Mouse (Mus musculus) thymus, postnatal 0 days (tissue): ENCODE results near the gene Dennd2a. TPM values are rescaled to one million over a fixed set of nuclear protein-coding genes. Genes with fewer than 3 reads are reported as not detected.

Experiments used
- DNase-seq: peaks from one replicate; pipeline ENCODE4 v3.0.0-alpha.2; 2015; ENCODE audit warnings: low spot score
- polyA plus RNA-seq: library from polyadenylated mRNA; unstranded; fragments of >200 nt; fragmentation: Nextera tagmentation; extraction: Ambion mirVana; gene quantifications from 2 replicates; pipeline ENCODE4 v1.2.1, GENCODE M21; 2015

The Dennd2a gene
- polyA plus RNA-seq, 1 experiment from 2014 or later = 2.6 TPM

GRCm38 (mm10) chr6:39556900-39557659, 587 bp downstream of the Dennd2a start:
- DNase-seq = no peak

DNA sequence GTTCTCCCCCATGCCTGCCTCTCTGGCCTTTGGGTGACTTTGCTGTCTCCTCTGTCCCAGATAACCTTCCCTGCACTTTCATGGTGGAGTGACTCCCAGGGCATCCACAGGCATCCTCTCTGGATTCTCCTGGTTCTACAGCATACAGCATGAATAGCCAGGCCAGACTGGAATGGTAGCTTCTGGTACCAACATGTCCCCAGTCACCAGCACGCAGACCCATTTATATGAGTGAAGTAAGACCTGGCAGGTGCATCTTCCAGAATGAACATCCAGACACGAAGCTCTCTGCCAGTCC, 2.1 kb downstream of the Dennd2a start:
- no peak for DNase-seq

DNA sequence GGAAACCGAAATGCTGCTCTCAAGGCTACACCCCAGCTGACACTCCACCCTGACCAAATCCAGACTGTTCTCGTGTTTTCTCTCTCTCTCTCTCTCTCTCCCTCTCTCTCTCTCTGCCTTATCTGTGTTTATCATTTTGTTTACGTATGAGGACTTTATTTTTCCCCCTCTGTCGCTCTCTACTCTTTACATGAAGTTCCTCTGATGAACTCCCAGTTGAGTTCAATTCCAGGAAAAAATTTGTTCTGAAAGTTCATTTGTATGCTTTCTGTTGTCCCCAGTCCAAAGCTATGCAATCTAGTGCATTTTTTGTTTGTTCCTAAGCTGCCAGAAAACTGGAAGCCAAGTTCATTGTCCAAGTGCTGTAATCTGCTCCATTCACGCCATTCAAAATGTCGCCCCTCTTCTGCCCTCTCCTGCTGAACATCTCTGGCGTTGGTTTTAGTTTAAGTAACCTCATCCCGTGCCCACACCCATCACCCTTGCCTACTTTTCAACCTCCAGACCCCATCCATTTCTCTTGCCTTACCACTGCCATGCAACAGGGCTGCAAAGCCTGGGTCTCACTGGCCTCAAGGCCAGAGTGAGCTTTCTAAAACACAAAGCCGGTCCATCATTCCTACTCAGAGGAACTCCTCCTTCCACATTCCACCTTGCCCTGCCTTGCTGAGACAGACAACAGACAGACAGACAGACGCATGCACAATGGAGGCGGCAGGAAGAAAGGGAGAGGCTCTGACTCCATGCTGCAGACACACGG, 2.6 kb downstream of the Dennd2a start:
- DNase-seq = no peak

DNA sequence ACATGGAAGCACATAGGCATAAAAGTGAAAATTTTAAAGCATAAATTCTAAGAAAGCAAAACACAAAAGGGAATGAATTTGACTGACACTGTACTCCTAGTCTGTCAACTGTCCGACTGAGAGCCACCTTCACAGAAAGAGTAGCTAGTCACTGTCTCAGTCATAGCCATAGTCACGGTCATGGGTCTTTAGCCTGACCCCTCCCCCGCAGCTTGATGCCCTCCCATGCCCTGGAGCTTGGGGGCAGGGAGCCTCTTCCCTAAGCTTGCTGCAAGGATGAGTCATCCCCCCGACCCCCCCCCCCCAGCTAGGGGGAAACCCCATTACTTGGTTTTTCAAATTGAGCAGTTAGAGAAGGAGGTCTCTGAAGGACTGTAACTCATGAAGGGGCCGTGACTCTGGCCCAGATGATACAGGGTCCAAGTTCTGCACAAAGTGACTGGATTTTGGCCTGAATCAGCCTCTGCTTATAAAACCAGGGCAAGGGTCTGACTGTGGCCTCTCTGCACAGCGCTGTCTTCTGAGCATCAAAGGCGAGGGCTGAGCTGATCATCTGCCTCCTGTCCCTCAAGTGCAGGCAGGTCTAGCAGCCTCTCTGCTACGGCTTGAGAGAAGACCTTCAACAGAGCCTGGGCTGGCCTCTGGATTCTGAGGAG, 5.6 kb downstream of the Dennd2a start:
- no peak for DNase-seq

DNA sequence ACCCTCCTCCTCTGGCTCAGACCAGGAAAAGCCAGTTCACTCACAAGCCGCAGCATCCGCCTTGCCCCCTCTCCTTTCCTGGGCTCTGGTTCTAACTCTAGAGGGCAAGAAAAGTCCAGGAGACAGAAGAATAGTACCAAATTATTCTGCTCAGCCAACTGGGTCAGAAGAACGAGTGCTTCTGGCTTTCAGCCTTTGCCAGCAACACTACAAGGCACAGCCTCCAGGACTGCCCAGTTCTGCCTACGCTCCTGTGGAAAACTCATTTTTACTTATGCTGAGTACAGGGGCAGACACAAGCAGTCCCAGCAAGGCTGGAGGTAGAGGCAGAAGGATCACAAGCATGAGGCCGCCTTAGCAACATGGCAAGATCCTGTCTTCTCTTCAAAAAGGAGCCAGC, 9.6 kb downstream of the Dennd2a start:
- no peak for DNase-seq

DNA sequence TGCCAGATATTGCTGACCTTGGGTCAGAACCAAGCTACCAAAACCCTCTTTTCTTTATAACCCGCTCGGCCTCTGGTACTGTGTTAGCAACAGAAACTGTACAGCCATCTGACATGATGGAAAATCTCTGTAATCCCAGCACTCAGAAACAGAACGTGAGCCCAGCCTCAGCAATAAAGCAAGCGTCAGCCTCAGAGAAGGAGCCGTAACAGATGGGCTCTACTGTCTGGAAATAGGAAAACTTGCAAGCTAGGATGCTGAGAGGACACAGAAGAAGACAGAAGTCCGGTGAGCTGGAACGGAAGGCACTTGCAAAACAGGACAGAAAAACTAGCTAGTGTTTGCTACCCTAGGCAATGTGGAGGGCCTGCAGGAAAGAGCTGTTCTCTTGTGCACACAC, 12.2 kb downstream of the Dennd2a start:
- DNase-seq = no peak

- DNase-seq = no peak
Observed at GRCm38 (mm10) chr6:39543769-39544420, 13.8 kb downstream of the Dennd2a start.

DNA sequence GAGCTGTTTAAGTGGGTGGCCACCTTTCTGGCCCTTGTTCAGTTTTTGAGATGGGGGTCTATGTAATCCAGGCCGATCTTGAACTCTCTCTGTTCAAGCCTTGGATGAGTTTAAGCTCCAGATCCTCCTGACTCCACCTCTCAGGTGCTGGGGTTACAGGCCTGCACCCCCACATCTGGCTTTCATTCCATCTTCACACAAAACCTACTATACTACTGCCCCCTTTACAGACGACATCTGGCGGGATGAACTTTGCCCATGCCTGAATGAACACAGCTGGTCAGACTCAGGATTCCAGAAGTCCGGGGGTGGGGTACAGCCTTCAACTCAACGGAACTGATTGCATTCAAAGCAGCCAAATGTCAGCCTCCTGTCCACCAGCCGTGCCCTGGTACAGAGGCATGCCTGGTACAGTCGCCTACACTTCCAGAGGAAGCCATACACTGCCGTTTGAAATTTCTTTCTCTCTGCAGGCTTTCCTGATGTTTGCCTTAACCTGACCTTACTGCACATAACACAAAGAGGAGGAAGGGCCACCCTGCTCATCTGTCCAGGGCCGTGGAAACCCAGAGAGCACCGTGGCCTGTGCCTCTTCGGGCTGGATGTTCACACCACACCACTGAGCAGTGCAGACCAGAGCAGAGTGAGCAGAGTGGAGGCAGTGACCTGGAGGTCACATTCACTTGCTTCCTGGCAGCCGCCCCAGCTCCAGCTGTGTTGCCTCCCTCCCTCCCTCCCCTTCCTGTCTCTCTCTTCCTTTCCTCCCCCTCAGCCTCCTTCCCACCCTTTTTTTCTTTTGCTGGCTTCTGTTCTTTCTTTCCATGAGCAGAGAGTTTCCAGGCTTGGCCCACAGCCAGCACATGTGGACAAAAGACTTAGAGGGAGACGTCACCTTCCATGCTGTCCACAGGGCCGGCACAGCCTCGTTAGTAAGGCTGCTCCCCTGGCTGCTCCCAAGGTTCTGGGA, 14.8 kb downstream of the Dennd2a start:
- no peak for DNase-seq

DNA sequence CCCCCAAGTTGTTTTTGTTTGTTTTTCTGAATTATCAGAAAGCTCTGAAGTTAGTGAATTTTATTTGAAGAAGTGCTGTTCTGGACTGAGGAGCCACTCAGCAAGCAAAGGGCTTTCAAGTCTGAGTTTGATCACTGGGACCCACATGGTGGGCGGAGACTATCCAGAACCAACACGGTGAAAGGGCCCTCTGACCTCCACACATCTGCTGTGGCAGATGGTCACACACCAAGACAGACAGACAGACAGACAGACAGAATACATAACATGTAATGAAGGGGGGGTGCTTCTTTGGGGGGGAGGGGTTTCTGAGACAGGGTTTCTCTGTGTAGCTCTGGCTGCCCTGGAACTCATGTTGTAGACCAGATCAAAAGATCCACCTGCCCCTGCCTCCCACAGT, 17.1 kb downstream of the Dennd2a start:
- DNase-seq = no peak

GRCm38 (mm10) chr6:39539679-39540155, 17.9 kb downstream of the Dennd2a start:
- peak; percentile 24 for DNase-seq

- peak; percentile 9 for DNase-seq
Observed at GRCm38 (mm10) chr6:39538227-39538626, 19.4 kb downstream of the Dennd2a start.

DNA sequence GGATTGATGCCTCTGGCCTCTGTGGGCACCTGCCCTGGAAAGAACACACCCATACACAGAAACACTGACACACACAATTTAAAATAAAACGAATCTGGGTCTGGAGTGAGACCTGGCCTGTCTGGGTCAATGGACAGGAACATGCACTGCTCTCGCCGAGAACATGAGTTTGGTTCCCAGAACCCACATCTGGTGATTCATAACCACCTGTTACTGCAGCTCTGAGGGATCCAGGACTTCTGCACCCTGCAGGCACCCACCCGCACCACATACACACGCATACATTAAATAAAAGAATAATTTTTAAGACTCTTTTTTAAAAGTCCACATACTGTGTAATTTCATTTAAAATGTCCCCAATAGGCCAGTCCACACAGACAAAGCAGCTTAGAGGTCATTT, 20.4 kb downstream of the Dennd2a start:
- no peak for DNase-seq

- DNase-seq = no peak
Observed at GRCm38 (mm10) chr6:39536621-39537020, 21.0 kb downstream of the Dennd2a start.

DNA sequence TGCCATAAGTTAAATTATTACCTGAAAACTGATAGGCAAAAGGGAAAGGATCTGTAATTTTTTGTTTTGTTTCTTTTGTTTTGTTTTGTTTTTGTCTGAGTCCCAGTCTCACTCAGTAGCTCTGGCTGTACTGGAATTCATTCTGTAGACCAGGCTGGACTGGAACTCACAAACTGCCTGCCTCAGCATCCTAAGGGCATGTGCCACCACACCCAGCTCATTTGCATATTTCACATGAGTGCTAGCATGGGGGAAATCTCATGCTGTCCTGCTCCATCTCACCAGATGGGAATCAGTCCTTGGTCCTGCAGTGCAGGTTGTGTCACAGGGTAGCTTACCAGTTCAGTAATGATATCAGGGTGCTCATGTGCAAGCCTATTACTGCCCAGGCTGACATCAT, 22.7 kb downstream of the Dennd2a start:
- no peak for DNase-seq

DNA sequence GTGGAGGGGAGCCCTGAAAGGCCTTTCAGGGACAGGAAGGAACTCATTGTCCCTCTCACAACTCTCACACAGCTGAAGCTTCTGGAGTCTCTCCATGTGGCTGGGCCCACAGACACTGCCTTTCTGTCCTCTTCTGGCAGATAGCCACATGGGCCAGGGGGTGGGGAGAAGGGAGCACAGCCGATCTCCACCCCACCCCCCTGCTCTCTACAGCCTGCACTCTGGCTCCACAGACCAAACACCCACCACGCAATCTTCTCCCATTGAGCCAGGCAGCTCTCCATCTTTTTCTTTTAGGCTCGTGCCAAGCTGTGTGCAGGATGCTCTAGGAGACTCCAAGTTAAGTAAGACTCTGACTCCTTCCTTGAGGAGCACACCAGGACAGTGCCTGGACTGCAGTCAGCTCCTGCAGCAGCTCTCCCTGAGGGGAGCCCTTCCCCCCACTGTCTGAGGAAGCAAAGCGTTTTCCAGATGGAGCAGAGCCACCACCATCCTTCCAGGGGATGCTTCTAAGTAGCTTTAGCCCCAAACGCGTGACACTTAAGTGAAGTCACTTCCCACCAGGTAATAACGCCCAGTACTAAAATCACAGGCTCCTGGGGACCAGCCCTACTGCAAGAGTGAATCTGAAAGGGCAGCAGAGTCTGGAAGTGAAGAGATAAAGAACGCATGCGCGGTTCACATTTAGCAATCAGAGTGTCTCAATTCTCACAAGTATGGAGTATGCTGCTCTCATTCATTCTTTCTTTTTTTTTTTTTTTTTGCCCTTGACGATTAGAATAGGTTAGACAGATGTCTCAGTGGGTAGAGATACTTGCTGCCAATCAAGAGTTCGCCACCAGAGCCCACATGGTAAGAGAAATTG, 28.8 kb downstream of the Dennd2a start:
- DNase-seq = no peak

DNA sequence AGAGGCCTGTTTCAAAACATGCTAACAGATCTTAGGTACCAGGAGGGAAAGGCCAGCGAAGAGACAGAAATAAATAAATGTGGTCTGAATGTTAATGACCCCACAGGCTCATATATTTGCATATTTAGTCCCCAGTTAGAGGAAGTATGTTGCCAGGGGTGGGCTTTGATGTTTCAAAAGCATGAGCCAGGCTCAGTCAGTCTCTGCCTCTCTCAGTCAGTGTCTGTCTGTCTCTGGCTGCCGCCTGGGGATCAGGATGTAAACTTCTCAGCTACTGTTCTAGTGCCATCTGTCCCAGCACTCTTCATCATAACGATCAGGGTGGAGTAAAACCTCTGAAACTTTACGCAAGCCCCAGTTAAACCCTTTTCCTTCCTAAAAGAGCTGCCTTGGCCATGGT, 29.9 kb downstream of the Dennd2a start:
- DNase-seq = no peak

DNA sequence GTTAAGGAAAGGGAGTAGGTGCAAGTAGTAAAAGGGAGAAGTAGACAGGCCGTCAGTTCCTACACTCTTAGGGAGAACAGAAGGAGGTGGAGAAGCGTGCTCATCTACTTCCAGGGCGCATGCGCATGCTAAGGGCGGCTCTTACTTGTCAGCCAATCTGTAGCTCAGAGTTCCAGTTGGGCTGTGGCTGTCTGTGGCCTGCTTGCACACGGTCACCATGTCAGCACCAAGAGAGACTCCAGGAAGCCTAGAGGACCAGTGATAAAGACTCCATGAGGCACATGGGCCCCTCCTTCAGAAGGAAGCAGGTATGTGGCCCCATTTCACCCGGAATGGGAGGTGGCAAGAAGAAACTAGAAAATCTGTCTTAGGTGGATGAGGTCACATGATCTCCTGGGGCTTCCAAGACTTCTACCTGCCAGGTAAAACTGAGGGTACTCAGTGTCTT, 30.3 kb downstream of the Dennd2a start:
- no peak for DNase-seq

DNA sequence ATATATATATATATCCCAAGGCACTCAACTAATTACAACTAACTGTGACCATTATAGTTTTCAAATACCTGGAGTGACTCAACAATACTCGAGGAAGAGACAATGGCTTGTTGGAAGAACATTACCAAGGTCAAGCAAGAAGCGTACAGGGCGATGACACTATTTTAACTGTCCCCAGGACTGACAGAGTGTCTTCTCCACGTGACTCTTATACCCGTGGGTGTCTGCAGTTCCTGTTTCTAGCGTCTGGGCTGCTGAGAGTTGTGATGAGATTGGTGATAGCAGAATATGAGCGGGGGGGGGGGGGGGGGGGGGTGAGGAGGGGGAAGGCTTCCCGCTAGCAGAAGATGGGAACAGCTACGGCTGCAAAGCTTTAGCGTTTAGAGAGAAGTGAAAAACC, 30.9 kb downstream of the Dennd2a start:
- DNase-seq = no peak

DNA sequence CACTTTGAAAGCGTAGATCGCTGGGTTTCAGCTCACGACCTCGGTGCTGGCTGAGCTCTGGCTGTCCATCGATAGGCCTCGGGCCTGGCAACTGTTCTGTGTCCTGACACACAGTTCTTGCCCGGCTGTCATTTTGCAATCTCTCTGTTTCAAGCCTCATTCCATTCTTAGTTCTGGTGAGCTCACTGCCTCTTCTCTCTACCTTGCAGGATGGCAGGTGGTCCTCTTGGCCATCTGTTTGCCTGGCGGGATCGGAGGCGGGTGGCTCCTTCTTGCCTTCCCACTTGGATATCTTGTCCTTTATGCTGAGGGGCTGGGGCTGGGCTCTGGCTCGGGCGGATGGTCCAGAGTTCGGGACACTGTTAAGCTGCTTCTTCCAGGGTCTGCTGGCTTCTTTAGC, 34.5 kb downstream of the Dennd2a start:
- no peak for DNase-seq

DNA sequence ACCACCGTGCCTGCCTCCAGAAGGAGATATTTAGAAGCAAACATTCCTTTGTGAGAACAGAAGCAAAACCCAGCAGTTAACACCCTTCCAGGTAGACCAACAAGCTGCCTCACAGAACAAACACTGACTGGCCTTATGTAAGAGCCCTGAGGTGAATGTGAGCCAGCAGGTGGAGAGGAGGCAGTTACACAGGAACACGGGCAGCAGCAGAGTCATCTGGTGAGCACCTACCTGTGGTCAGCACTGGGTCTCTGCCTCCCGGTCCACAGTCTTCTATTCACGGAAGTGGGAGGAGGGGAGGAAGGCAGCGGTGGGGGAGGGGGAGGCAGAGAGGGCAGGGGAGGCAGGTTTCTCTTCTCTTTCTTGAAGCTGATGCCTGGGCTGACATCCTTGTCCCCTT, 35.2 kb downstream of the Dennd2a start:
- no peak for DNase-seq
